Mouse (Mus musculus) leukemia stem cell, adult 10-12 weeks (primary cell): Measurements from ENCODE around the gene Zbtb11. TPM values are rescaled to one million over a fixed set of nuclear protein-coding genes. Genes with fewer than 3 reads are reported as not detected.

Experiments
- polyA plus RNA-seq: library from polyadenylated mRNA; stranded (reverse); fragments of >175 nt; gene quantifications from 2 replicates; pipeline ENCODE4 v1.2.3, GENCODE M21; 2012; ENCODE audit warnings: low replicate concordance

Zbtb11 gene
- 3.9 and 5.2 TPM in 2 replicates for polyA plus RNA-seq

GRCm38 (mm10) chr16:55973431-55974255 lies at the start of gene Zbtb11:
Zbtb11 (plus strand) TSS chr16:55973883.

GRCm38 (mm10) chr16:55934453-55935037 lies 39.1 kb upstream of the Zbtb11 start, which contains the start of gene Cep97:
Cep97 (minus strand) TSS chr16:55934855.

GRCm38 (mm10) chr16:55966212-55966871 lies 7.3 kb upstream of the Zbtb11 start, which contains the start of gene Rpl24:
Rpl24 (plus strand) TSS chr16:55966275.

DNA sequence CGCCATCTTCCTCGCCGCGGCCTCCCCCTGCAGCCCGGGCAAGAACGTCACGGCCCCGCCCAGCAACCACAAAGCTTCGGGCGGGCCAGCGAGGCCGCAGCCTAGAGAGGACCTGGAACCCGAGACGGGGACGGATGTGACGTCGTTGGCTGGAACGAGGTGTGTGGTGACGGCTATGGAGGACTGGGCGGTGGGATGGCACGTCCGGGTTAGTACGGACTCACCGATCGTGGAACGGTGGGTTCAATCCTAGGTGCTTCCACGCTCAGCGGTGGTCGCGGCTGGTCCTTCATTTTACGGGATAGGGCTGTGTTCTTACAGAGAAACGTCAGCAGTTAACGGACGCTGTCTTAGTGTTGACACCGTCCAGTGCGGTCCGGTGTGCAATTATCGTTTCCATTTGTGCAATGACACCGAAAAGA lies 56.0 kb downstream of the Zbtb11 start, which contains the start of gene Pcnp:
TSS of gene Pcnp (minus strand) at position 79 of the 422 bp plus-strand sequence.

DNA sequence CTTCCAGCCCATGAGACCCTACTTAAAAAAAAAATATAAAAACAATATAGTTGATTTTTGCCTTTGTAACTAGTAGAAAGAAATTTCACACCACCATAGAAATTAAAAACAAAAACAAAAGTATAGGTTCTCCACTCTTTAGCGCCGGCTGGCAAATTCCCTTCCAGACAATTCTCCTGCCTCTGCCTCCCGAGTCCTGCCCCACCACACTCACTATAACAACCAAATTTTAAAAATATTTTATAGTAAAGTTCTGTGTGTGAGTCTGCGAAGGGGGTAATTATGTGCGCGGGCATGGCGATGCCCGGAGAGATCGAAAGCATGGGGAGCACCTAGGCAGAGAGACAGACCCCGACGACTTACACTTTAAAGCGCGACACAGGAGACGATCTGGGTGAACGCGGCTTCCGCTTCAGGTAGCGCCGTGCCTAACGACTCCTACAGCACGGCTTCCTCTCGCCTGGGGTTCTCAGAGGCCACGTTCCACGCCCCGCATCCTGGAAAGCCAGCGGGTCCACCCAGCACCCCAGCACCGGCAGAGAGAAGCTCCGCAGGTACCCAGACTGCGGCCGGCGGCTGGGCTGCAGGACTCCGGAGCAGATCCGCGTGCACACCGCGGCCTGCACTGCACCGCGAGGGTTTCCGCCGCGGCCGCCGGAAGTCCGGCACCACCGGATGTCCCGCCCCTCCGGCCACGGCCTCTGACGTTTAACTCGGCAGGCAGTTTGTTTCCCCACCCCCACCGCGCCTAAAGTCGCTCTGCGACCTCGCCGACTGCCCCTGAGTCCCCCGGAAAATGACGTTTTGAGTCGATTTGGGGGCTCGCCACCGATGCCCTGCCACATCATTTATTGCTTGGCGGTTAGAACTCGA lies 63.7 kb downstream of the Zbtb11 start, which contains the start of gene Trmt10c:
TSS of gene Trmt10c (minus strand) at position 682 of the 873 bp plus-strand sequence.

GRCm38 (mm10) chr16:56048038-56048437 lies 74.4 kb downstream of the Zbtb11 start, which contains the start of gene Senp7:
Senp7 (plus strand) TSS chr16:56048338.

Other genes with a start within 250 kb of the Zbtb11 start
- 3.8 and 8.4 TPM in 2 replicates for gene Nfkbiz, start 135.0 kb upstream of the Zbtb11 start, polyA plus RNA-seq
- 0.44 and 0.45 TPM in 2 replicates for gene Nxpe3, start 78.6 kb upstream of the Zbtb11 start, polyA plus RNA-seq
- gene Cep97, start 39.0 kb upstream of the Zbtb11 start, polyA plus RNA-seq, result 0.77 and 1.8 TPM in 2 replicates
- 31.2 and 43.8 TPM in 2 replicates for gene Rpl24, start 7.6 kb upstream of the Zbtb11 start, polyA plus RNA-seq
- 11.4 and 12.4 TPM in 2 replicates for gene Pcnp, start 55.9 kb downstream of the Zbtb11 start, polyA plus RNA-seq
- 11.2 and 19.8 TPM in 2 replicates for gene Trmt10c, start 63.9 kb downstream of the Zbtb11 start, polyA plus RNA-seq
- 8.4 and 10.6 TPM in 2 replicates for gene Senp7, start 74.5 kb downstream of the Zbtb11 start, polyA plus RNA-seq
- gene Impg2, start 230.4 kb downstream of the Zbtb11 start, polyA plus RNA-seq, result 0.07 TPM in 1 of 2 replicates, not detected in the other